Mouse (Mus musculus) midbrain, embryonic 14.5 days (tissue): ENCODE results near the gene Mgat4a. TPM values are rescaled to one million over a fixed set of nuclear protein-coding genes. Genes with fewer than 3 reads are reported as not detected.

Experiments
- ATAC-seq: fragments of 200-750 bp; cut with Nextera tagmentation; 2 replicates; pipeline ENCODE4 v1.8.0; 2017; ENCODE audit warnings: moderate number of reproducible peaks, moderate library complexity; ENCODE audit not compliant: low FRiP score, low TSS enrichment
- DNase-seq: peaks from one replicate; pipeline ENCODE4 v3.0.0-alpha.2; 2015
- H3K27ac ChIP-seq: fragments of 300-500 bp; sonication (generic); replicated peaks from 2 replicates; pipeline ENCODE4 v1.5.1; 2014; ENCODE audit warnings: mild to moderate bottlenecking, low read depth, low read length, moderate library complexity
- H3K27me3 ChIP-seq: fragments of 300-500 bp; sonication (generic); 2 replicates; pipeline ENCODE4 v1.6.1; 2014; ENCODE audit warnings: low read length, control low read depth, mixed read lengths; ENCODE audit not compliant: control insufficient read depth, insufficient read depth
- H3K36me3 ChIP-seq: fragments of 300-500 bp; sonication (generic); 2 replicates; pipeline ENCODE4 v1.6.1; 2014; ENCODE audit warnings: low read length, control low read depth; ENCODE audit not compliant: control insufficient read depth, insufficient read depth
- H3K4me1 ChIP-seq: fragments of 300-500 bp; sonication (generic); 2 replicates; pipeline ENCODE4 v1.6.1; 2014; ENCODE audit warnings: mild to moderate bottlenecking, antibody characterized with exemption, low read length, control low read depth; ENCODE audit not compliant: control insufficient read depth, insufficient read depth
- H3K4me2 ChIP-seq: fragments of 300-500 bp; sonication (generic); 2 replicates; pipeline ENCODE4 v1.6.1; 2014; ENCODE audit warnings: mild to moderate bottlenecking, low read length, moderate library complexity
- H3K4me3 ChIP-seq: fragments of 300-500 bp; sonication (generic); replicated peaks from 2 replicates; pipeline ENCODE4 v1.5.1; 2014; ENCODE audit warnings: low read depth, low read length
- H3K9ac ChIP-seq: fragments of 300-500 bp; sonication (generic); replicated peaks from 2 replicates; pipeline ENCODE4 v1.6.1; 2014; ENCODE audit warnings: mild to moderate bottlenecking, low read length, moderate library complexity
- H3K9me3 ChIP-seq: fragments of 300-500 bp; sonication (generic); 2 replicates; pipeline ENCODE4 v1.6.1; 2016; ENCODE audit warnings: low read length, control low read depth, mixed read lengths; ENCODE audit not compliant: control insufficient read depth
- WGBS: fragments of 180-500 bp; shearing (Covaris S2); extraction: QIAGEN DNeasy Blood & Tissue Kit; methylation state at CpG from one replicate; pipeline ENCODE4 v1.1.7; 2014; 5-methylcytosine and 5-hydroxymethylcytosine counted together
- polyA plus RNA-seq: library from polyadenylated mRNA; unstranded; fragments of >200 nt; fragmentation: Nextera tagmentation; extraction: Ambion mirVana; gene quantifications from 2 replicates; pipeline ENCODE4 v1.2.1, GENCODE M21; 2014

Mgat4a gene
- polyA plus RNA-seq, 1 experiment from 2014 or later: 11.6 TPM

DNA sequence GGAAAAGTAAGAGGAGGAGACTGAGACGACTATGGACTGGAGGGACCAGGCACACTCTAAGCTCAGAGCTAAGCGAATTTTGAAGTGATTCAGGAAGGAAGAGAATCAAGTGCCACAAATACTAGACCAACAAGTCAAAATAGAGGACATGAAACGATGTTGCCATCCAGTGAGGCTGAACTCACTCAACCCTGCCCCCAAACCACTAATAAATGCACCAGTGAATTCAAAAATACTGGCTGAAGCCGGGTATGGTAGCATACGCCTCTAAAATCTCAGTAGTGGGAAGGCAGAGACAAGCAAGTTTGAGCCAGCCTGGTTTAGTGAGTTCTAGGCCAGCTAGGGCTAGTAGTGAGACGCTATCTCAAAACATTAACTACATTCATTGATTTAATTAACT, 60.1 kb downstream of the Mgat4a start:
- no peaks in the 10 kb centered on the region for H3K4me1 ChIP-seq
- no peak overlapping the region for H3K9ac ChIP-seq
- DNase-seq (no peak), ATAC-seq (no peak)
- no peaks in the 10 kb centered on the region for H3K36me3 ChIP-seq
- H3K27ac ChIP-seq: no peak overlapping the region
- H3K27me3 ChIP-seq: no peaks in the 10 kb centered on the region
- H3K4me2 ChIP-seq: no peak overlapping the region
- H3K9me3 ChIP-seq: no peaks in the 10 kb centered on the region
- WGBS: 87% methylated on average over 6 of the region's 6 CpGs
- no peak overlapping the region for H3K4me3 ChIP-seq

DNA sequence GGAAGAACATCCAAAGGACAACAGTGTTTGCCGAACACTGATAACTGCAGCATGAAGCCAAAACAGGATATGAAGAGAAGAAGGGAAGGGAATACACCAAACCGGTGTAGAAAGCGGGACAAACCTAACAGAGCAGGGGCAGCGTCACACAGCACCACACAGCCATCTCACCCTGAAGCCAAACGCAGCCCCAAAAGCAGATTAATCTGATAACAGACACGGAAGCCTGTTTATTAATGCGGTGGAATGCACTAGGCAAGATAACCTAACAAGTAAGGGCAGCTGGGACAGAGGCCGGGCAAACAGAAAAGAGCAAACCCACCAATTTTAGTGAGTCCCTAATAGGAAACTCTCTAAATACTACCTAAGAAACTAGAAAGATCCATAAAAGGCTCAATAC, 61.1 kb downstream of the Mgat4a start:
- ATAC-seq: no peak

DNA sequence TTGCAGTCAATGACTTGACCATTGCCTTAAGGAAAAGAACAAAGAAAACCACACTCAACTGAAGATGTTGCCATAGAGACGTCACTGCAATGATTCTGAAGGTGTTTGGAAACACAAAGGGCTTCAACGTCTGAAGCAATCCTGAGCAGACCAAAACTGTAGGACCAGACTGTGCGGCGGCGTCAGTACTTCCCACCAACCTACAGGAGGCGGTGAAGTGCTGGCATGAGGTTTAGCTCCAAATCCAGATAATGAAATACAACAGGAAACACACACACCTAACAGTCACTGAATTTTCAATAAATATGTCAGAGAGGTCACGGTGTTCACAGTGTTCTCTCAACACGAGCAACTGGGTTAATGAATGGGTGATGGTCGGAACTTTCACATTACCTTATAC, 61.7 kb downstream of the Mgat4a start:
- Histone ChIP-seq H3K36me3 (no peaks in the 10 kb centered on the region), H3K9ac (no peak overlapping the region), H3K4me1 (no peaks in the 10 kb centered on the region), H3K27me3 (no peaks in the 10 kb centered on the region), H3K4me2 (no peak overlapping the region), H3K27ac (no peak overlapping the region), H3K4me3 (no peak overlapping the region), H3K9me3 (no peaks in the 10 kb centered on the region)
- 66% methylated on average over 9 of the region's 9 CpGs for WGBS
- DNase-seq (peak; percentile 26), ATAC-seq (no peak)

More for the DNA sequence above, 61.1 kb downstream of the Mgat4a start:
- Histone ChIP-seq H3K27ac (no peak overlapping the region), H3K9me3 (no peaks in the 10 kb centered on the region), H3K9ac (no peak overlapping the region), H3K36me3 (no peaks in the 10 kb centered on the region), H3K4me2 (no peak overlapping the region), H3K27me3 (no peaks in the 10 kb centered on the region), H3K4me1 (no peaks in the 10 kb centered on the region), H3K4me3 (no peak overlapping the region)
- no peak for DNase-seq
- WGBS: 90% methylated on average over 8 of the region's 8 CpGs

DNA sequence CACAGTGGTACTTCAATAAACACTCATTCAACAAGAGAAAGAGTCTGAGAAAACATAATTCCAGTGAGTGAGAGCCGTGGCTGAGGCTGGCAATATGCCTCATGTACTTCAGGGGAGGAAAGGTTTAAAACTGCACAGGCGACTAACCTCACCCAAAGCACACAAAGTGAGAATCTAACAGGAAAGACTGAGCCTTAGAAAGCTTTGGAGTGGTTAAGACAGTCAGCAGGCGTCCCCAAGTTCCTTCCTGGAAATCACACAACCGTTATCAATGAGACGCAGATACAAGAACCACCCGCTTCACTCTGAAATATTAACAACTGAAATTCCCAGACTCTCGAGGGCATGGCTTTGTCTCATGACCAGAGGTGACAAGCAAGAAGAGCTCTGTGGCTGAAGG, 62.4 kb downstream of the Mgat4a start:
- WGBS: 78% methylated on average over 7 of the region's 7 CpGs
- no peaks in the 10 kb centered on the region for H3K27me3 ChIP-seq
- DNase-seq (no peak), ATAC-seq (no peak)
- no peaks in the 10 kb centered on the region for H3K36me3 ChIP-seq
- no peak overlapping the region for H3K4me3 ChIP-seq
- H3K27ac ChIP-seq: no peak overlapping the region
- no peaks in the 10 kb centered on the region for H3K4me1 ChIP-seq
- no peak overlapping the region for H3K4me2 ChIP-seq
- no peaks in the 10 kb centered on the region for H3K9me3 ChIP-seq
- H3K9ac ChIP-seq: 0 out of 2 replicates have a peak overlapping the region, but pooled peaks have one; percentile 12

DNA sequence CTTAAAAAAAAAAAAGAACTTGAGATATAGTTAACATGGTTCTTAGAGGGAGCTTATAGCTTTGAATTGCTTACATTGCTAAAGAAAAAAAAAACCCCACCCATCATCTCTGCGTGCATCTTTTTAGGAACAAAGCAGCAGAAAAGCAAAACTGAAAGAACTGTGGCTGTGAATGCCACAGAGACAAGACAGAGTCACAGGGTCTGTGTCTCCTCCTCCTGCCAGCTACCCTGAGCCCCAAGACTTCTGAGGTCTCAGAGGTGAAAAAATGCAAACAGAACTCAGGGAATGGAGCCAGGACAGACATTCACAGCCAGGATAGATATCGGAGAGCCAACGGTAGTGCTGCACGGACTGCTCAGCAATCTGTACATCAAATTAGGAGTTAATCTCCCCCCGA, 62.9 kb downstream of the Mgat4a start:
- DNase-seq (no peak), ATAC-seq (no peak)
- H3K9me3 ChIP-seq: no peaks in the 10 kb centered on the region
- H3K4me1 ChIP-seq: no peaks in the 10 kb centered on the region
- no peak overlapping the region for H3K9ac ChIP-seq
- WGBS: 88% methylated on average over 5 of the region's 5 CpGs
- no peaks in the 10 kb centered on the region for H3K27me3 ChIP-seq
- H3K36me3 ChIP-seq: no peaks in the 10 kb centered on the region
- no peak overlapping the region for H3K4me2 ChIP-seq
- H3K4me3 ChIP-seq: no peak overlapping the region
- H3K27ac ChIP-seq: no peak overlapping the region

DNA sequence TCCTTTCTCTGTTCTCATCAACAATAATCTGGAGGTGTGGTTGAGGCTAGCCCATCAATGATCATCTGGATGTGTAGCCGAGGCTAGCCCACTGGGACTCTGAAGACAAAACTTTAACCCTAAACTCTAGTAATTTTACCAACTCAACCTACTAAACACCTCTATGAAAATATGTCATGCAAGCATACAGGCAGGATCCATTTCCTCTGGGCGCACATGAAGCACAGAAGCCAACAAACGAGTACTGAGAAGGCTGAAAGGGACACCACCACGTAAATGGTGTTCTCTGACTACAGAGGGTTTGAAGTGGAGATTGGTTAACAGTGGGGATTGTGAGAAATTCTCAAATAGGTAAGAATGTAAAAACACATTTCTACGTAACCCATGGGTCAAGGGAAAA, 63.6 kb downstream of the Mgat4a start:
- no peak overlapping the region for H3K9ac ChIP-seq
- H3K4me2 ChIP-seq: no peak overlapping the region
- DNase-seq (no peak), ATAC-seq (no peak)
- H3K27ac ChIP-seq: no peak overlapping the region
- no peaks in the 10 kb centered on the region for H3K36me3 ChIP-seq
- no peak overlapping the region for H3K4me3 ChIP-seq
- H3K9me3 ChIP-seq: no peaks in the 10 kb centered on the region
- H3K4me1 ChIP-seq: no peaks in the 10 kb centered on the region
- 94% methylated on average over 5 of the region's 5 CpGs for WGBS
- H3K27me3 ChIP-seq: no peaks in the 10 kb centered on the region

DNA sequence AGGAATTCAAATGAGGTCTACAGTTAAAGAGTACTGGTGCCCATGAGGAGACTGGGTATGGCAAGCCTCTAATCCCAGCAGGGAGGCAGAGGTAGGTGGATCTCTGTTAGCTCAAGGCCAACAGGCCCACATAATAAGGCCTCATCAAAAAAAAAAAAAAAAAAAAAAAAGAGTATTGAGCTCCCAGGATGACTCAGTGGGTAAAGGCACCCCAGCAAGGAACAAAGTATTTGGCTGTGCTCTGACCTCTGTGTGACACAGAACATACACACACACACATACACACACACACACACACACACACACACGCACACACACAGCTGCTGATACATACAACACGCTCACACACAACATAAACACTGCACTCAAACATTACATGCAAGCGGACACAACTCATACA, 65.5 kb downstream of the Mgat4a start:
- H3K4me1 ChIP-seq: no peaks in the 10 kb centered on the region
- no peak overlapping the region for H3K27ac ChIP-seq
- H3K27me3 ChIP-seq: no peaks in the 10 kb centered on the region
- H3K4me2 ChIP-seq: no peak overlapping the region
- no peaks in the 10 kb centered on the region for H3K36me3 ChIP-seq
- H3K4me3 ChIP-seq: no peak overlapping the region
- no peak overlapping the region for H3K9ac ChIP-seq
- DNase-seq (no peak), ATAC-seq (no peak)
- no peaks in the 10 kb centered on the region for H3K9me3 ChIP-seq
- WGBS: 90% methylated on average over 3 of the region's 3 CpGs

DNA sequence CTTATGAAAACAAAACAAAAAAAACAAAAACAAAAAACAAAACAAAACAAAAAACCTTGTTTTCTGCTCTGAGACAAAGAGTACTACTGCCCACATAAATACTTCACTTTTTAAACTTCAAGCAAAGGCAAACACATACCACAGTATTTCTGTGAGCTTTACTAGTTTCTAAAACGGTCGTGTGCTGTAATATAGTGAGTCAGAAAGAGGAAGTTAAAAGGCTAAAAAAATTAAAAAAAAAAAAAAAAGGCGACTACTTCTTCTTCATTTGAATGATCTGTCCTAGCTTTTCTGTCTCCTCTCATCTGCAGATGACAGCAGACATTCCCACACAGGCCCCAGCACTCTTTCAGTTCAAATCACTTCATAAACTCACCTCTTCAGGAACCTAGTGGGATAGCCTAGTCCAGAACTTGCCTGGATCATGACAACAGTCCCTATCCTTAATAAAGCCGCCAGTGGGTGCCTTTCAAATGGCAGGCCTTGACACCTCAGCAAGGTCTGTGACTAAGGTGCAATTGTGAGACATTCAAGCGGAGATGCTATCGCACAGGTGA, 66.1 kb downstream of the Mgat4a start:
- Histone ChIP-seq H3K4me2 (no peak overlapping the region), H3K9me3 (no peaks in the 10 kb centered on the region), H3K9ac (no peak overlapping the region), H3K27me3 (no peaks in the 10 kb centered on the region), H3K36me3 (no peaks in the 10 kb centered on the region), H3K4me1 (no peaks in the 10 kb centered on the region), H3K27ac (no peak overlapping the region), H3K4me3 (no peak overlapping the region)
- DNase-seq: no peak
- no peak for ATAC-seq
- WGBS: 91% methylated on average over 6 of the region's 6 CpGs

DNA sequence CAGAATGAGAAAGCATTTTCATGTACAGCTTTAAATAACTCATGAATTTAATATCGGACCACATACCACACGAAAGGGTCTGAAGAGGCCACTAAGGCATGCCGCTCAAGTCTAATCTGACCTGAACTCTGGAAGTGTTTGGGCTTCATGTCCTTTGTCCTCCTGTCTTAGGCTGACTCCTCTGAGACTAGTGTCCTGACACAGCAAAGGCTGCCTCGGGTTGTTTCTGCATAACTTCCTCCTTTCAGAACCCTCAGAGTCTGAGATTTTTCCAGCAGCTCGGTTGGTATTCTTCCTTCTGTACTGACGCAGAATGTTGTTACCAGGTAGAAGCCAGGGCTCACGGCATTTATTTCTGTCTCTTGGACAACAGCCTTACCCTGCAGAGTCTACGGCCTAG, 66.8 kb downstream of the Mgat4a start:
- Histone ChIP-seq H3K27me3 (no peaks in the 10 kb centered on the region), H3K4me2 (no peak overlapping the region), H3K4me1 (no peaks in the 10 kb centered on the region), H3K4me3 (no peak overlapping the region), H3K9ac (no peak overlapping the region), H3K36me3 (no peaks in the 10 kb centered on the region), H3K27ac (no peak overlapping the region), H3K9me3 (no peaks in the 10 kb centered on the region)
- WGBS: 83% methylated on average over 8 of the region's 8 CpGs
- ATAC-seq (no peak), DNase-seq (no peak)
